Mouse (Mus musculus) adrenal gland, postnatal 4 days (tissue): Measurements from ENCODE around the gene Tulp2. TPM values are rescaled to one million over a fixed set of nuclear protein-coding genes. Genes with fewer than 3 reads are reported as not detected.

Experiments
- DNase-seq, 2 experiments: peaks; one replicate each; pipeline ENCODE4 v3.0.0; 2021 to 2022; ENCODE audit warnings: low spot score in 2 of 2, mixed read lengths in 2 of 2
- total RNA-seq, 2 experiments: library from RNA; stranded (reverse); gene quantifications; 2 replicates each; pipeline ENCODE4 v1.2.3; 2021

The Tulp2 gene
- total RNA-seq, 2 experiments from 2014 or later = 0.45 to 0.54 TPM

GRCm38 (mm10) chr7:45550821-45551511 is 69.3 kb downstream of the Tulp2 start:
- DNase-seq = no peak

- no peak for DNase-seq
These were observed 69.8 kb downstream of the Tulp2 start for GRCm38 (mm10) chr7:45551512-45551883.

GRCm38 (mm10) chr7:45553519-45553918 is 71.8 kb downstream of the Tulp2 start:
- no peak for DNase-seq

- no peak for DNase-seq
These were observed 72.3 kb downstream of the Tulp2 start for GRCm38 (mm10) chr7:45553990-45554389.

- no peak for DNase-seq
These were observed 73.1 kb downstream of the Tulp2 start, which contains the start of gene Hsd17b14 for GRCm38 (mm10) chr7:45554744-45555143. Gene Hsd17b14 (plus strand): TSS chr7:45554893.

GRCm38 (mm10) chr7:45555787-45556186 is 74.1 kb downstream of the Tulp2 start:
- DNase-seq = peak; percentile 59 to 62

- no peak for DNase-seq
These were observed 77.2 kb downstream of the Tulp2 start for GRCm38 (mm10) chr7:45558907-45559306.

- DNase-seq = no peak
These were observed 78.6 kb downstream of the Tulp2 start for GRCm38 (mm10) chr7:45560241-45560640.

- peak; percentile 40 to 59 for DNase-seq
These were observed 79.4 kb downstream of the Tulp2 start for GRCm38 (mm10) chr7:45560843-45561623.

GRCm38 (mm10) chr7:45561624-45562520 is 80.2 kb downstream of the Tulp2 start:
- DNase-seq = no peak

- DNase-seq = no peak
These were observed 83.1 kb downstream of the Tulp2 start for GRCm38 (mm10) chr7:45564811-45565210.

- DNase-seq = no peak
These were observed 83.8 kb downstream of the Tulp2 start for GRCm38 (mm10) chr7:45565446-45565845.

- no peak for DNase-seq
These were observed 85.6 kb downstream of the Tulp2 start for GRCm38 (mm10) chr7:45567112-45567779.

- peak; percentile 63 to 88 for DNase-seq
These were observed 86.3 kb downstream of the Tulp2 start for GRCm38 (mm10) chr7:45567780-45568516.

- DNase-seq = no peak
These were observed 87.2 kb downstream of the Tulp2 start for GRCm38 (mm10) chr7:45568601-45569473.

- DNase-seq = peak; percentile 43 to 57
These were observed 88.5 kb downstream of the Tulp2 start, which contains the start of gene Bcat2 for GRCm38 (mm10) chr7:45570103-45570741. Gene Bcat2 (plus strand): TSS chr7:45570153.

- DNase-seq = no peak
These were observed 90.3 kb downstream of the Tulp2 start for GRCm38 (mm10) chr7:45571966-45572365.
